Mouse (Mus musculus) CH12.LX (cell line): ENCODE data around the gene Fermt3. TPM values are rescaled to one million over a fixed set of nuclear protein-coding genes. Genes with fewer than 3 reads are reported as not detected.

ENCODE experiments used
- DNase-seq: peaks from one replicate; pipeline ENCODE4 v3.0.0-alpha.2; 2013; ENCODE audit errors: extremely low read depth
- H3K27ac ChIP-seq: 2 replicates; pipeline ENCODE4 v1.5.1; 2012; ENCODE audit warnings: low read depth, mild to moderate bottlenecking, control low read depth, moderate library complexity; ENCODE audit not compliant: insufficient read depth
- H3K27me3 ChIP-seq: replicated peaks from 2 replicates; pipeline ENCODE3; 2012; ENCODE audit warnings: inconsistent platforms
- H3K36me3 ChIP-seq, 2 experiments: replicated peaks in 1 of 2; 2 replicates each; pipeline versions ENCODE3 to v1.6.1; 2012; ENCODE audit warnings: inconsistent platforms in 1 of 2, low read length in 1 of 2, mild to moderate bottlenecking in 1 of 2, mixed read lengths in 1 of 2, moderate library complexity in 1 of 2; ENCODE audit not compliant: control insufficient read depth in 1 of 2, insufficient read depth in 1 of 2
- H3K4me1 ChIP-seq, 2 experiments: 2 replicates each; pipeline ENCODE4 v1.6.1; 2012; ENCODE audit warnings: inconsistent platforms in 1 of 2, moderate library complexity in 1 of 2; ENCODE audit not compliant: insufficient read depth in 2 of 2, control insufficient read depth in 1 of 2
- H3K4me2 ChIP-seq: 2 replicates; pipeline ENCODE4 v1.6.1; 2012; ENCODE audit warnings: low read depth, mild to moderate bottlenecking, control low read depth; ENCODE audit not compliant: poor library complexity, insufficient read depth, severe bottlenecking
- H3K4me3 ChIP-seq, 3 experiments: fragments of 150-350 bp in 1 of 3; sonication (generic) in 1 of 3; replicated peaks in 1 of 3; 2 replicates each; pipeline versions ENCODE3 to v1.5.1; 2011 to 2012; ENCODE audit warnings: low read depth in 2 of 3, low read length in 2 of 3, mild to moderate bottlenecking in 2 of 3, moderate library complexity in 2 of 3, control low read depth in 1 of 3, improper control_type of control experiment in 1 of 3, inconsistent platforms in 1 of 3, mixed read lengths in 1 of 3; ENCODE audit not compliant: poor library complexity in 1 of 3
- H3K79me2 ChIP-seq: replicated peaks from 2 replicates; pipeline ENCODE4 v1.6.1; 2012; ENCODE audit warnings: mild to moderate bottlenecking, moderate library complexity; ENCODE audit not compliant: control insufficient read depth, poor library complexity, insufficient read depth, severe bottlenecking; ENCODE audit errors: extremely low read depth
- H3K9ac ChIP-seq: 2 replicates; pipeline ENCODE4 v1.6.1; 2012; ENCODE audit warnings: low read depth, mild to moderate bottlenecking, control low read depth, moderate library complexity; ENCODE audit not compliant: insufficient read depth
- H3K9me3 ChIP-seq: replicated peaks from 2 replicates; pipeline ENCODE3; 2012; ENCODE audit warnings: low read length, inconsistent platforms, mixed read lengths
- BHLHE40 ChIP-seq: IDR thresholded peaks from 2 replicates; pipeline ENCODE4 v1.6.1; 2011; ENCODE audit warnings: mild to moderate bottlenecking, low read depth, low read length, improper control_type of control experiment
- CTCF ChIP-seq, 2 experiments: IDR thresholded peaks in 1 of 2; conservative IDR thresholded peaks in 1 of 2; 2 replicates each; pipeline ENCODE4 v1.5.1; 2011 to 2012; ENCODE audit warnings: low read depth in 2 of 2, low read length in 2 of 2, improper control_type of control experiment in 1 of 2, inconsistent platforms in 1 of 2, mild to moderate bottlenecking in 1 of 2, moderate library complexity in 1 of 2
- ELF1 ChIP-seq: IDR thresholded peaks from 2 replicates; pipeline ENCODE4 v1.6.1; 2014; ENCODE audit warnings: low read depth, mild to moderate bottlenecking, inconsistent platforms, low read length, improper control_type of control experiment
- EP300 ChIP-seq: IDR thresholded peaks from 2 replicates; pipeline ENCODE4 v1.6.1; 2011; ENCODE audit warnings: low read length, improper control_type of control experiment
- ETS1 ChIP-seq: conservative IDR thresholded peaks from 2 replicates; pipeline ENCODE4 v1.6.1; 2012; ENCODE audit warnings: low read depth, mild to moderate bottlenecking, inconsistent platforms, low read length, improper control_type of control experiment, moderate library complexity
- GABPA ChIP-seq: IDR thresholded peaks from 2 replicates; pipeline ENCODE4 v1.6.1; 2012; ENCODE audit warnings: low read depth, low read length, improper control_type of control experiment, inconsistent platforms; ENCODE audit not compliant: insufficient replicate concordance
- HCFC1 ChIP-seq: IDR thresholded peaks from 2 replicates; pipeline ENCODE4 v1.6.1; 2012; ENCODE audit warnings: low read depth, mild to moderate bottlenecking, inconsistent platforms, low read length, improper control_type of control experiment
- IRF4 ChIP-seq: IDR thresholded peaks from 2 replicates; pipeline ENCODE4 v1.6.1; 2014; ENCODE audit warnings: low read depth, mild to moderate bottlenecking, inconsistent platforms, low read length, improper control_type of control experiment
- MAFK ChIP-seq: IDR thresholded peaks from 2 replicates; pipeline ENCODE4 v1.6.1; 2011; ENCODE audit warnings: low read length, improper control_type of control experiment; ENCODE audit not compliant: insufficient replicate concordance
- MAX ChIP-seq: IDR thresholded peaks from 2 replicates; pipeline ENCODE4 v1.6.1; 2011; ENCODE audit warnings: low read length, improper control_type of control experiment
- MAZ ChIP-seq: IDR thresholded peaks from 2 replicates; pipeline ENCODE4 v1.6.1; 2012; ENCODE audit warnings: low read depth, mild to moderate bottlenecking, inconsistent platforms, low read length, improper control_type of control experiment, moderate library complexity
- MXI1 ChIP-seq: IDR thresholded peaks from 2 replicates; pipeline ENCODE4 v1.6.1; 2011; ENCODE audit warnings: mild to moderate bottlenecking, low read depth, low read length, improper control_type of control experiment
- MYC ChIP-seq: IDR thresholded peaks from 2 replicates; pipeline ENCODE4 v1.6.1; 2011; ENCODE audit warnings: low read depth, mild to moderate bottlenecking, improper control_type of control experiment, low read length
- NELFE ChIP-seq: IDR thresholded peaks from 2 replicates; pipeline ENCODE4 v1.6.1; 2011; ENCODE audit warnings: low read depth, low read length, improper control_type of control experiment
- NRF1 ChIP-seq: IDR thresholded peaks from 2 replicates; pipeline ENCODE4 v1.6.1; 2014; ENCODE audit warnings: low read depth, mild to moderate bottlenecking, inconsistent platforms, low read length, improper control_type of control experiment, moderate library complexity
- POLR2A ChIP-seq: IDR thresholded peaks from 2 replicates; pipeline ENCODE4 v1.6.1; 2011; ENCODE audit warnings: low read depth, mild to moderate bottlenecking, improper control_type of control experiment, low read length
- POLR2AphosphoS2 ChIP-seq: IDR thresholded peaks from 2 replicates; pipeline ENCODE4 v1.6.1; 2011; ENCODE audit warnings: low read depth, low read length, improper control_type of control experiment
- SIN3A ChIP-seq: IDR thresholded peaks from 2 replicates; pipeline ENCODE4 v1.6.1; 2012; ENCODE audit warnings: low read length, improper control_type of control experiment, inconsistent platforms
- SMC3 ChIP-seq: IDR thresholded peaks from 2 replicates; pipeline ENCODE4 v1.6.1; 2011; ENCODE audit warnings: low read depth, low read length, improper control_type of control experiment
- TCF12 ChIP-seq: IDR thresholded peaks from 2 replicates; pipeline ENCODE4 v1.6.1; 2014; ENCODE audit warnings: low read depth, mild to moderate bottlenecking, inconsistent platforms, low read length, improper control_type of control experiment
- UBTF ChIP-seq: IDR thresholded peaks from 2 replicates; pipeline ENCODE4 v1.6.1; 2012; ENCODE audit warnings: low read depth, mild to moderate bottlenecking, inconsistent platforms, low read length, improper control_type of control experiment, moderate library complexity
- USF1 ChIP-seq: IDR thresholded peaks from 2 replicates; pipeline ENCODE4 v1.6.1; 2014; ENCODE audit warnings: low read depth, mild to moderate bottlenecking, inconsistent platforms, low read length, improper control_type of control experiment
- USF2 ChIP-seq: conservative IDR thresholded peaks from 2 replicates; pipeline ENCODE4 v1.6.1; 2011; ENCODE audit warnings: low read depth, low read length, improper control_type of control experiment
- ZMIZ1 ChIP-seq: IDR thresholded peaks from 2 replicates; pipeline ENCODE4 v1.6.1; 2012; ENCODE audit warnings: low read depth, mild to moderate bottlenecking, inconsistent platforms, low read length, improper control_type of control experiment
- dilution Hi-C: fragments of 300-500 bp; cut with MboI; formaldehyde crosslinking; loops from 2 replicates; pipeline ENCODE4 v1.14.3; 2020; ENCODE audit warnings: low sequenced_read_pairs; ENCODE audit not compliant: extremely low pct_unique_long_range_greater_than_20kb, extremely low pct_ligation_motif_present
- in situ Hi-C: fragments of 300-500 bp; cut with MboI; formaldehyde crosslinking; loops from 3 replicates; pipeline ENCODE4 v1.14.3; 2019; ENCODE audit warnings: low sequenced_read_pairs, low pct_ligation_motif_present, low pct_unique_long_range_greater_than_20kb, mixed read lengths
- polyA plus RNA-seq: library from polyadenylated mRNA; unstranded; fragments of >175 nt; gene quantifications from 2 replicates; pipeline ENCODE4 v1.2.1, GENCODE M21; 2012; ENCODE audit warnings: low read depth; ENCODE audit not compliant: insufficient read length
- total RNA-seq, 2 experiments: library from RNA; depleted of rRNA; stranded (reverse); fragments of 300-350 nt in 1 of 2; fragments of >200 nt in 1 of 2; gene quantifications; 2 replicates each; pipeline ENCODE4 v1.2.3; 2012 to 2014

Gene Fermt3
- total and polyA plus RNA-seq, 3 experiments, result 47.0 to 65.1 (median 57.4) TPM

DNA sequence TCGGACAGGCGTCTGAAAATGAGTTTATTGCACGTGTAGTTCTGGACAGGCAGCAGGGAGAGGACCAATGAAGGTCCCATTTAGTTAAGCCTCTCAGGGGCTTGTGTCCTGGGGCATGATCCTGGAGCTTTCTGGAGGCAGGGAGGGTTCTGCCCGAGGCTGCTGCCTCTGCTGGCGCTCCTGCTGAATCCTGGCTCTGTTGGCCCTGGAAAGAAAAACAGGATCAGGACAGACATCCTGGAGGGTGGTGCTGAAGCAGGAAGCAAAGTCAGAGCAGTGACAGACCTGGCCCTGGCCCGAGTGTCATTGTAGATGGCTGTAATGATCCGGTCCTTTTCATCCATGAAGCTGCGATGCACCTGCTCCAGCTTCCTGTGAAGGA lies 31.4 kb downstream of the Fermt3 start:
- TF ChIP-seq MYC (no peak), MAFK (no peak), MAZ (no peak), GABPA (no peak), ETS1 (no peak), NRF1 (no peak), CTCF (conservative IDR thresholded peaks at IDR 0.05 in 1 of 2, IDR thresholded peaks at IDR 0.05 in 1 of 2; ENCODE audit: low read depth in 2 of 2, low read length in 2 of 2) (no peak), POLR2A (no peak), ZMIZ1 (0 out of 2 replicates have a peak, but pooled peaks have one; percentile 4), MAX (0 out of 2 replicates have a peak, but pooled peaks have one; percentile 12), USF2 (no peak)
- Histone ChIP-seq H3K27me3 (no peaks in the 10 kb centered on the region), H3K4me3 (peak overlapping the region; percentile 32 to 81 (median 76)), H3K9ac (peak overlapping the region; percentile 64; the same call in 1 of the 2 replicates), H3K4me2 (peak overlapping the region; percentile 47; the same call in 1 of the 2 replicates), H3K4me1 (peaks cover 6 to 23% of the 10 kb centered on the region in 2 experiments), H3K27ac (no peak overlapping the region), H3K36me3 (peaks cover 11 to 39% of the 10 kb centered on the region in 2 experiments), H3K9me3 (no peaks in the 10 kb centered on the region), H3K79me2 (no peaks in the 10 kb centered on the region)
- no peak for DNase-seq
- dilution Hi-C loops (no loop called here), in situ Hi-C loops (no loop called here)

DNA sequence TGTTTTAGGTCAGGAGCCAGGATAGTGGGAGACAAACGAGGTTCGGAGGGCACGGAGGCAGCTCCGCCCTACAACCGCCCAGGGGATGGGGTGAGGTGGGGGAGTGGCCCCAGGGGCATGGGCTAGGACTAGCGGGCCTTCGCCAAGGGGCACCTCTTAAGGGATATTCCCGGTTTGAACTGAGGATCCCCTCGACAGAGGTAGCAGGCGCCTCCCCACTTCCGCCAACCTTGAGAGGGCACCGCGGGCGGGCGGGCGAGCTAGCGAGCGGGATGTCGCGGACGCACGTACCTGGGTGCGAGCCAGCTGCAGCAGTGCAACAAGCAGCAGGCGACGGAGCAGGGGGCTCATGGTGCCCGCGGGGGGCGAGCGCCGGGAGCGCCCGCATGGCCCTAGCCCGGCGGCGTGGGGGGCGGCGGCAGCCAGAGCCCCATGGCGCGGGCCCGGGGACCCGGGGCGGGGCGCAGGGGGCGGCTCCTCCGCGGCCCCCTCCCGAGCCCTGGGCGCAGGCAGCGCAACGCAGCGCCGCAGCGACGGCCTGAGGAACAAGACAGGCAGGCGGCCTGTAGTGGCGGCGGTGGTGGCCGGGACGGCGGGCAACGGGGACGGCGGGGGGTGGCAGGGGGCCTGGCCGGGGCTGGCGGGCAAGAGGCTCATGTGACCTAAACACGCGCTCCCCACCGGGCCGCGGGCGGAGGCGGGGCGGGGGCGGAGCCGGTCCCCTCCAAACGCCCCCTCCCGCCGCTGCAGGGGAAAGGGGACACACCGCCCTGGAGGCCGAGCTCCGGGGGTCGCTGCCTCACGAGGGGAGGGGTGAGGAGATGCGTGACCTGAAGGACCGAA lies 32.0 kb downstream of the Fermt3 start, which contains the start of gene Vegfb:
Gene Vegfb, minus strand, starts transcription at position 591 of the 843 bp plus-strand sequence.
- H3K27ac ChIP-seq, result no peak within 1 kb of the TSS; the same call in 1 of the 2 replicates

More for the DNA sequence above, 32.0 kb downstream of the Fermt3 start, which contains the start of gene Vegfb:
- Histone ChIP-seq H3K9ac (peak within 1 kb of the TSS; percentile 64), H3K4me1 (peaks cover 6 to 24% of the 10 kb centered on the region in 2 experiments), H3K36me3 (peaks cover 13 to 44% of the 10 kb centered on the region in 2 experiments), H3K4me2 (peak within 1 kb of the TSS; percentile 53), H3K4me3 (peak within 1 kb of the TSS; percentile 73 to 81 (median 76)), H3K27me3 (no peaks in the 10 kb centered on the region), H3K79me2 (no peaks in the 10 kb centered on the region)
- dilution Hi-C loops, result no loop called here
- TF ChIP-seq USF1 (peak; percentile 58), NELFE (peak; percentile 34; the same call in 1 of the 2 replicates), ELF1 (peak; percentile 56; the same call in 1 of the 2 replicates), IRF4 (no peak; the same call in 1 of the 2 replicates), HCFC1 (no peak), SIN3A (peak; percentile 56), UBTF (0 out of 2 replicates have a peak, but pooled peaks have one; percentile 52), NRF1 (no peak), EP300 (no peak), SMC3 (no peak), MXI1 (peak; percentile 39; the same call in 1 of the 2 replicates), POLR2A (peak; percentile 40; the same call in 1 of the 2 replicates), MAZ (0 out of 2 replicates have a peak, but pooled peaks have one; percentile 7), BHLHE40 (peak; percentile 39; the same call in 1 of the 2 replicates), CTCF (conservative IDR thresholded peaks at IDR 0.05 in 1 of 2, IDR thresholded peaks at IDR 0.05 in 1 of 2; ENCODE audit: low read depth in 2 of 2, low read length in 2 of 2) (no peak), TCF12 (peak; percentile 32; the same call in 1 of the 2 replicates), POLR2AphosphoS2 (0 out of 2 replicates have a peak, but pooled peaks have one; percentile 31)
- TF ChIP-seq, all 38 proteins: peak for 11
- in situ Hi-C loops, result no loop called here
- no peaks in the 10 kb centered on the region for H3K9me3 ChIP-seq
- no peak for DNase-seq
